Mouse (Mus musculus) embryonic facial prominence, embryonic 12.5 days (tissue): ENCODE measurements around the gene Clybl. TPM values are rescaled to one million over a fixed set of nuclear protein-coding genes. Genes with fewer than 3 reads are reported as not detected.

ENCODE experiments used
- ATAC-seq: fragments of 200-750 bp; cut with Nextera tagmentation; 2 replicates; pipeline ENCODE4 v1.8.0; 2017; ENCODE audit not compliant: insufficient number of reproducible peaks, insufficient read depth, low FRiP score, low TSS enrichment
- H3K27ac ChIP-seq: fragments of 300-500 bp; sonication (generic); 2 replicates; pipeline ENCODE4 v1.5.1; 2016; ENCODE audit warnings: mild to moderate bottlenecking
- H3K27me3 ChIP-seq: fragments of 300-500 bp; sonication (generic); 2 replicates; pipeline ENCODE4 v1.6.1; 2016; ENCODE audit warnings: mild to moderate bottlenecking, moderate library complexity
- H3K36me3 ChIP-seq: fragments of 300-500 bp; sonication (generic); 2 replicates; pipeline ENCODE4 v1.6.1; 2016; ENCODE audit warnings: mild to moderate bottlenecking
- H3K4me1 ChIP-seq: fragments of 300-500 bp; sonication (generic); 2 replicates; pipeline ENCODE4 v1.6.1; 2016
- H3K4me2 ChIP-seq: fragments of 300-500 bp; sonication (generic); replicated peaks from 2 replicates; pipeline ENCODE4 v1.6.1; 2016; ENCODE audit warnings: mild to moderate bottlenecking, moderate library complexity
- H3K4me3 ChIP-seq: fragments of 300-500 bp; sonication (generic); 2 replicates; pipeline ENCODE4 v1.5.1; 2016; ENCODE audit warnings: mild to moderate bottlenecking
- H3K9ac ChIP-seq: fragments of 300-500 bp; sonication (generic); 2 replicates; pipeline ENCODE4 v1.6.1; 2016; ENCODE audit warnings: mild to moderate bottlenecking, moderate library complexity
- H3K9me3 ChIP-seq: fragments of 300-500 bp; sonication (generic); 2 replicates; pipeline ENCODE4 v1.6.1; 2016; ENCODE audit warnings: mild to moderate bottlenecking, moderate library complexity
- WGBS: fragments of 180-500 bp; shearing (Covaris S2); methylation state at CpG from one replicate; pipeline ENCODE4 v1.1.7; 2016; 5-methylcytosine and 5-hydroxymethylcytosine counted together
- polyA plus RNA-seq: library from polyadenylated mRNA; unstranded; fragments of >200 nt; fragmentation: Nextera tagmentation; extraction: Ambion mirVana; gene quantifications from 2 replicates; pipeline ENCODE4 v1.2.1, GENCODE M21; 2016

The Clybl gene
- polyA plus RNA-seq, 1 experiment from 2014 or later: 23.1 TPM

DNA sequence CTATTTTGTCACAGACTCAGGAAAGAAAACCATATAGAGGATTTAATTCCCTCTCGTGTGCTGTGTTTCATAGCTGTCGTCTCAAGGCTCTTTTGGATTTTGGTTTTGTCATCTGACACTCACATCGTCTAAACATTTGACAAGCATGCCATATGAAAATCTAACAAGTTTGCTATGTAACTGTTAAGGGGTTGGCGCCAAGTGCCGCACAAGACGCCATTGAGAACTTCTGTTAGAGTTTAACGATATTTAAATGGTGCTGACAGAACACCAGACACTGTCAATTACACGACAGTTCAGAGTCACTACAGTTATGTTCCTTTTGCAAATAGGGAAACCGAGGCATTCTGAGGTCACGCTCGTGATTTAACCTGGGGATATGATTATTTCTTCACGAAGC lies 134.2 kb downstream of the Clybl start:
- H3K9ac ChIP-seq: no peak overlapping the region
- WGBS: 89% methylated on average over 12 of the region's 12 CpGs
- H3K4me1 ChIP-seq: no peaks in the 10 kb centered on the region

DNA sequence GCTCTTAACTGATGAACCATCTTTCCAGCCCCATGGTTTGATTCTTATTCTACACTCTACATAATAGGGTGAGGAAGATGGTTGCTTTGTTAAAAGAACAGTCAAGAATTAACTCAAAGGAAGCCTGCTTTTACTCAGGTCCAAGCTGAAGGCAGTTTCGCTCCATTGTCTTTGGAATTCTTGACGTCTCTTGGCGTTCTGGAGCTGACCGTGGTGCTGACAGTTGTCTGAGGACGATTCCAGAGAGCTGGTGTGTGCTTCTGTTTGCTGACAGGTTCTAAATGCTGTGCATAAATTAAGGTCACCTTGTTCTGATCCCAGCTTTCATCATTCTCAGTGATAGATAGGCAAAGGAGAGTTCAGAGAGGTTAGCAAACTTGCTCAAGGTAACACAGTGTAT lies 140.6 kb downstream of the Clybl start:
- Histone ChIP-seq H3K27me3 (no peaks in the 10 kb centered on the region), H3K27ac (no peak overlapping the region), H3K9me3 (no peaks in the 10 kb centered on the region), H3K4me1 (no peaks in the 10 kb centered on the region), H3K36me3 (no peaks in the 10 kb centered on the region), H3K4me3 (no peak overlapping the region), H3K4me2 (no peak overlapping the region), H3K9ac (no peak overlapping the region)
- 20% methylated on average over 5 of the region's 5 CpGs for WGBS
- ATAC-seq: no peak

More for the DNA sequence above, 134.2 kb downstream of the Clybl start:
- H3K27me3 ChIP-seq: no peaks in the 10 kb centered on the region
- ATAC-seq: no peak
- no peak overlapping the region for H3K4me3 ChIP-seq
- H3K27ac ChIP-seq: no peak overlapping the region
- H3K4me2 ChIP-seq: no peak overlapping the region
- no peaks in the 10 kb centered on the region for H3K36me3 ChIP-seq
- H3K9me3 ChIP-seq: no peaks in the 10 kb centered on the region

DNA sequence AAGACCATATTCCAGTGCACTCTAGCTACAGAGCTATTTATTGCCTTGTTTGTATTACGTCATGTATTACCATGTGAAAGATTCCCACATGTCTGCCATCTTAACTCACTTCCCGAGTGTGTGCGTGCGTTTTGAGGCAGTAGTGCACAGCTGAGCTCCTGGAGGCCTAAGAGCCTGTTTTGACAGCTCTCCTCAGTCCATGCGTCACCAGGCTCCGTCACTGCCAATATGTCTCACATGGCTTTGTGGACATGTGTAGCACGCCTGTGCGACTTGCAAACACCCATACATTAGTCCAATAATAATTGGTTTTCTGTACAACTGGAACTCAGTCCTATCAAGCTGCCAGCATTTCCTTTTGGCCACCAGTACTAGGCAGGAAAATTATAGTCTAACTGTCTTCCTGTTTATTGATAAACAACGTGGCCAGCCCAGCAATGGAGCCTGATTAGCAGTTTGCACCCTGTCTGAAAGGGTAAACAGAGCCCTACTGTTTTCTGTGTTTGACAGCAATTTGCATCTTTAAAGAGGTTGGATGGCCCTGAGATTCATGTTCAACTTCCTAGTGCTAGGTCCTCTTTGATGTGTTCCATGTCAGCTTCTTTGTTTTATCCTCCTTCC lies 142.4 kb downstream of the Clybl start:
- Histone ChIP-seq H3K4me3 (no peak overlapping the region), H3K27me3 (no peaks in the 10 kb centered on the region), H3K9ac (no peak overlapping the region), H3K36me3 (no peaks in the 10 kb centered on the region), H3K4me1 (no peaks in the 10 kb centered on the region), H3K4me2 (no peak overlapping the region), H3K27ac (no peak overlapping the region), H3K9me3 (no peaks in the 10 kb centered on the region)
- WGBS: 75% methylated on average over 9 of the region's 9 CpGs
- ATAC-seq: no peak

- Histone ChIP-seq H3K9me3 (no peaks in the 10 kb centered on the region), H3K9ac (no peak overlapping the region), H3K4me2 (no peak overlapping the region), H3K27ac (no peak overlapping the region), H3K27me3 (no peaks in the 10 kb centered on the region), H3K4me1 (no peaks in the 10 kb centered on the region), H3K4me3 (no peak overlapping the region), H3K36me3 (no peaks in the 10 kb centered on the region)
- ATAC-seq: no peak
- 63% methylated on average over 9 of the region's 9 CpGs for WGBS
Measured at GRCm38 (mm10) chr14:122330136-122330535, 148.6 kb downstream of the Clybl start.

- H3K4me1 ChIP-seq: no peaks in the 10 kb centered on the region
- H3K9ac ChIP-seq: no peak overlapping the region
- no peak overlapping the region for H3K4me3 ChIP-seq
- no peaks in the 10 kb centered on the region for H3K9me3 ChIP-seq
- ATAC-seq: no peak
- no peaks in the 10 kb centered on the region for H3K36me3 ChIP-seq
- H3K4me2 ChIP-seq: no peak overlapping the region
- no peak overlapping the region for H3K27ac ChIP-seq
- no peaks in the 10 kb centered on the region for H3K27me3 ChIP-seq
- WGBS: 74% methylated on average over 2 of the region's 2 CpGs
Measured at GRCm38 (mm10) chr14:122330716-122331115, 149.2 kb downstream of the Clybl start.

DNA sequence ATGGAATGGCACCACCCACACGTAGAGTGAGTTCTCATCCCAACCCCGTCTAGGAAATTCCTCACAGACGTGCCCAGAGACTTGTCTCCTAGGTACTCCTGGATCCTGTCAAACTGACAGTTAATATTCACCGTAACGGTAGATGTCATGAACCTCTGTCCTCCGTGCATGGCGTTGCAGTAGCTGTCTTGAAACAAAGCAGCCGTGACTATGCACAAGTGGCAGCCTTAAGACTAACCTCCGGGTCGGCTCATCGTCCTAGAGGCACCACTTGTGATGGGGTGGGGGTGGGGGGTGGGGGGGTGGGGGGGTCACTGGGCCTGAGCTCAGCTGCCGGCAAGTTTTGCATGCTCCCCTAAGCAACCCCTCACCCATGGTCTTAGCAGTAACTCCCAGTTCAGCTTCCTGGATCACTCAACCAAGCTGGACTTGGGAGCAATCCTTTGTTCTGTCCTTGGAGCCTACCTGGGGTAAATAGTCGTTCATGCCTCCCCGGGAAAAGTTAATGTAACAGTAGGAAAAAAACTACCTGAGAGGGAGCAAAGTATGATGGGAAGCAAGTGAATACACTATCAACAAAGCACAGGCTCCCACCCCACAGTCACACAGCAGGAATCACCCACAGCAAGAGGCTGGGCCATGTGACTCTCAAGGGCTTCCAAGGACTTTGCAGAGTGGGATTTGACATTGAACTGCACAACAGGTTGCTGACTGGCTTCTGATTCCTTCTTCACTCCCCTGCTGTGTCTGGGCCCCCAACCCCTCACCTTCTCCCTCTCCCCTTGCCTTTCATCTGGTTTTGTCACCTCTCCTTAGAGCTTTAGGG lies 150.3 kb downstream of the Clybl start:
- WGBS: 57% methylated on average over 14 of the region's 14 CpGs
- Histone ChIP-seq H3K9me3 (no peaks in the 10 kb centered on the region), H3K27me3 (no peaks in the 10 kb centered on the region), H3K4me2 (no peak overlapping the region), H3K27ac (no peak overlapping the region), H3K4me3 (no peak overlapping the region), H3K9ac (no peak overlapping the region), H3K36me3 (no peaks in the 10 kb centered on the region), H3K4me1 (no peaks in the 10 kb centered on the region)
- ATAC-seq: no peak

- 51% methylated on average over 4 of the region's 4 CpGs for WGBS
- H3K27ac ChIP-seq: no peak overlapping the region
Measured at GRCm38 (mm10) chr14:122336957-122337356, 155.5 kb downstream of the Clybl start.

DNA sequence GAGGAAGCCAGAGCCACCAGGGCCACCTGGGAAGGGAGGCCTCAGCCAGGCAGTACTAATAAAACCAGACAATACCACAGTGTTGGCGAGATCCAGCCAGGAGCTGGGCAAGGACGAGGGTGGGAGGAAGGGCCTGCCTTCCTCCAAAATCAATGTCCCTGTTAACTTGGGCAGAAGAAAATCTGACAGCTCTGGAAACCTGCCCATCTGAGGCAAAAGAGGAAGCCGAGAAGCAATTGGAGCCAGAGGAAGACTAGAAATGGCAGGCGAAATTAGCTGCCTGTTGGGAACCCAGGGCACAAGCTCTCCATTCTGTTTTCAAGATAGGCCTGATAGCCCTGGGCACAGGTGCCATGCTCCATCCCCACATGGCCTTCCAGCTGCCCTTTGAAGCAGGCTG lies 157.3 kb downstream of the Clybl start:
- Histone ChIP-seq H3K9me3 (no peaks in the 10 kb centered on the region), H3K27ac (no peak overlapping the region), H3K4me3 (no peak overlapping the region), H3K4me1 (no peaks in the 10 kb centered on the region), H3K9ac (no peak overlapping the region), H3K36me3 (no peaks in the 10 kb centered on the region), H3K4me2 (no peak overlapping the region), H3K27me3 (no peaks in the 10 kb centered on the region)
- no peak for ATAC-seq
- 67% methylated on average over 4 of the region's 4 CpGs for WGBS

More at GRCm38 (mm10) chr14:122336957-122337356, 155.5 kb downstream of the Clybl start:
- no peak for ATAC-seq
- no peaks in the 10 kb centered on the region for H3K4me1 ChIP-seq
- no peaks in the 10 kb centered on the region for H3K9me3 ChIP-seq
- H3K36me3 ChIP-seq: no peaks in the 10 kb centered on the region
- no peak overlapping the region for H3K4me3 ChIP-seq
- no peaks in the 10 kb centered on the region for H3K27me3 ChIP-seq
- H3K4me2 ChIP-seq: no peak overlapping the region
- no peak overlapping the region for H3K9ac ChIP-seq

DNA sequence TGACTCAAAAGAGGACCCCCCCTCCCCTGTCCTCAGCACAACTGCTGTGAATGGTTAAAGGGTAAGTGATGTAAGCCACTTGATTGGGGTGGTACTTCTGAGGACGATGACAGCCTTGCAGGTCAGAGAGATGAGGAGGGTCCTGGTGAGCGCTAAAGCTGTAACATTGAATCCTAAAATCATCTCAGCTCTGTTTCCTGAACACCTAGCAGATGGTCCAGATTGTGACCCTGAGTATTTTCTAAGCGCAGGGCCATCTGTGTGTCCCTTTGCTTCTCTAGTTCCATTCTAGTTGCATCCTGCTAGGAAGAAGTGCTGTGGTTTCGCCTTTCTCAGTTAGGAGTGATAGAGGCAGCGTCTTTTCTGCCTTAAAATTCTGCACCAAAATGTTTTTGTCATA lies 158.6 kb downstream of the Clybl start:
- no peak overlapping the region for H3K27ac ChIP-seq
- WGBS: 87% methylated on average over 5 of the region's 5 CpGs
- H3K9me3 ChIP-seq: no peaks in the 10 kb centered on the region
- H3K36me3 ChIP-seq: no peaks in the 10 kb centered on the region
- no peak overlapping the region for H3K4me2 ChIP-seq
- no peak for ATAC-seq
- no peak overlapping the region for H3K9ac ChIP-seq
- H3K4me1 ChIP-seq: 0 out of 2 replicates have a peak, but pooled peaks cover 3% of the 10 kb centered on the region
- no peak overlapping the region for H3K4me3 ChIP-seq
- H3K27me3 ChIP-seq: no peaks in the 10 kb centered on the region

GRCm38 (mm10) chr14:122341591-122342360 lies 160.3 kb downstream of the Clybl start:
- Histone ChIP-seq H3K9me3 (no peaks in the 10 kb centered on the region), H3K4me1 (0 out of 2 replicates have a peak, but pooled peaks cover 3% of the 10 kb centered on the region), H3K27me3 (no peaks in the 10 kb centered on the region), H3K27ac (no peak overlapping the region), H3K9ac (no peak overlapping the region), H3K4me3 (no peak overlapping the region), H3K4me2 (no peak overlapping the region), H3K36me3 (no peaks in the 10 kb centered on the region)
- no peak for ATAC-seq
- 50% methylated on average over 6 of the region's 6 CpGs for WGBS

DNA sequence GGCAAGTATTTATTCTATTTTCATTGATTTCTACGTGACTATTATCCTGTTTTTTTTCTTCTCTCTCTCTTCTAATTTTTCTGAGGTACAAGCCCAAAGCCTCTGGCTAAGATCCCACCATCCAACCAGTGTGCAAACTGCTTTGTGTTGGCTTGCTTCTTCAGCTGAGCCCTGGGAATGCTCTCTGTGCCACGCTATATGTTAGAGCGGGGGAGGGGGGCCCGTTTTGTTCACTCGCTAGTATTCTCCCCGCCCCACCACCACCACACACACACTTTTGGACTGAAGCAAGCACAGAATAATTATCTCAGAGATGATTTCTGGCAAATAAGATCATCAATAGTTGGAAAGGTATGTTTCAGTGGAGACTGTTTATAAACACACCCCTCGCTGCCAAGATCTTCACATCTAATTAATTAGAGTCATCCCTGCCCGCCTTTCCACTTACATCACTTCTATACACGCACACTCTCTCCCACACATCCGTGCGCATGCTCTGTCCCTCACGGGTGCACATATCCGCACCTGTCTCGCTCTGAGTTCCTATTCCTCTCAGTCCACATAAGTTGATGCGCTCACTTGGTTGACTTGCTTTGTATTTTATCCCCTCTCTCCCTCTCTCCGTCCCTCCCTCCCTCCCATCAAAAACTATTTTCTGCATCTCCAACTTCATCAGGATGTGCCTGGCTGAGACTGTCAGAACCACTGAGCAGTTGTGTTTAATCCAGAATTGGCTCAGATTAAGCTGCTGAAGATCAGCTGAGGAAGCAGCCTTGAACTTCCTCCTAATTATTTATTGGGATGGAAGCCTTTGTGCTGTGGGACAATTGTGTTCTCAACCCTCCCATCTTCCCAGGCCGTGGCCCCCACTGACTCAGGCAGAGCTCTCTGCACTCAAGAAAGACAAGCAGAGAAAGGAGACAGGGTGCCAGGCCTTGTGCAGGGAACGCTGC lies 163.0 kb downstream of the Clybl start:
- Histone ChIP-seq H3K9ac (no peak overlapping the region), H3K36me3 (no peaks in the 10 kb centered on the region), H3K27me3 (no peaks in the 10 kb centered on the region), H3K9me3 (no peaks in the 10 kb centered on the region), H3K27ac (no peak overlapping the region), H3K4me2 (no peak overlapping the region), H3K4me3 (no peak overlapping the region), H3K4me1 (0 out of 2 replicates have a peak, but pooled peaks cover 3% of the 10 kb centered on the region)
- ATAC-seq: no peak
- 73% methylated on average over 18 of the region's 18 CpGs for WGBS
